Mouse (Mus musculus) limb, embryonic 12.5 days (tissue): Measurements from ENCODE around the gene Flrt1. TPM values are rescaled to one million over a fixed set of nuclear protein-coding genes. Genes with fewer than 3 reads are reported as not detected.

Experiments
- ATAC-seq: fragments of 200-750 bp; cut with Nextera tagmentation; 2 replicates; pipeline ENCODE4 v1.8.0; 2017; ENCODE audit warnings: low read depth, moderate TSS enrichment; ENCODE audit not compliant: insufficient number of reproducible peaks, insufficient read depth, low FRiP score, low TSS enrichment
- H3K27ac ChIP-seq: fragments of 300-500 bp; sonication (generic); 2 replicates; pipeline ENCODE4 v1.5.1; 2016; ENCODE audit warnings: mild to moderate bottlenecking, moderate library complexity
- H3K27me3 ChIP-seq: fragments of 300-500 bp; sonication (generic); 2 replicates; pipeline ENCODE4 v1.6.1; 2016; ENCODE audit warnings: mild to moderate bottlenecking, moderate library complexity
- H3K36me3 ChIP-seq: fragments of 300-500 bp; sonication (generic); 2 replicates; pipeline ENCODE4 v1.6.1; 2016; ENCODE audit warnings: mild to moderate bottlenecking, moderate library complexity
- H3K4me1 ChIP-seq: fragments of 300-500 bp; sonication (generic); replicated peaks from 2 replicates; pipeline ENCODE4 v1.6.1; 2016
- H3K4me2 ChIP-seq: fragments of 300-500 bp; sonication (generic); 2 replicates; pipeline ENCODE4 v1.6.1; 2016; ENCODE audit warnings: mild to moderate bottlenecking, moderate library complexity
- H3K4me3 ChIP-seq: fragments of 300-500 bp; sonication (generic); replicated peaks from 2 replicates; pipeline ENCODE4 v1.5.1; 2016; ENCODE audit warnings: mild to moderate bottlenecking
- H3K9ac ChIP-seq: fragments of 300-500 bp; sonication (generic); replicated peaks from 2 replicates; pipeline ENCODE4 v1.6.1; 2016; ENCODE audit warnings: mild to moderate bottlenecking, moderate library complexity
- H3K9me3 ChIP-seq: fragments of 300-500 bp; sonication (generic); 2 replicates; pipeline ENCODE4 v1.6.1; 2016; ENCODE audit warnings: mild to moderate bottlenecking, moderate library complexity
- WGBS: fragments of 180-500 bp; shearing (Covaris S2); methylation state at CpG from one replicate; pipeline ENCODE4 v1.1.7; 2016; 5-methylcytosine and 5-hydroxymethylcytosine counted together
- polyA plus RNA-seq: library from polyadenylated mRNA; unstranded; fragments of >200 nt; fragmentation: Nextera tagmentation; extraction: Ambion mirVana; gene quantifications from 2 replicates; pipeline ENCODE4 v1.2.1, GENCODE M21; 2016

Gene Flrt1
- polyA plus RNA-seq, 1 experiment from 2014 or later: 3.5 TPM

- H3K9me3 ChIP-seq: no peaks in the 10 kb centered on the region
- no peak overlapping the region for H3K9ac ChIP-seq
- H3K4me2 ChIP-seq: no peak overlapping the region
- ATAC-seq: no peak
- no peak overlapping the region for H3K27ac ChIP-seq
- H3K36me3 ChIP-seq: no peaks in the 10 kb centered on the region
- peaks cover 79% of the 10 kb centered on the region for H3K27me3 ChIP-seq
- peaks cover 35% of the 10 kb centered on the region for H3K4me1 ChIP-seq
- WGBS: 92% methylated on average over 10 of the region's 10 CpGs
- no peak overlapping the region for H3K4me3 ChIP-seq
Observed at GRCm38 (mm10) chr19:7102039-7102438, 3.5 kb downstream of the Flrt1 start.

- Histone ChIP-seq H3K9ac (no peak overlapping the region), H3K4me3 (no peak overlapping the region), H3K9me3 (no peaks in the 10 kb centered on the region), H3K27ac (no peak overlapping the region), H3K27me3 (peaks cover 81% of the 10 kb centered on the region), H3K4me1 (peaks cover 28% of the 10 kb centered on the region), H3K4me2 (no peak overlapping the region), H3K36me3 (peaks cover 7% of the 10 kb centered on the region; the same call in 1 of the 2 replicates)
- ATAC-seq: no peak
- WGBS: 35% methylated on average over 3 of the region's 3 CpGs
Observed at GRCm38 (mm10) chr19:7099620-7100155, 5.8 kb downstream of the Flrt1 start.

- Histone ChIP-seq H3K27me3 (peaks cover 70% of the 10 kb centered on the region), H3K9me3 (no peaks in the 10 kb centered on the region), H3K36me3 (peaks cover 7% of the 10 kb centered on the region; the same call in 1 of the 2 replicates), H3K4me2 (no peak overlapping the region), H3K4me3 (no peak overlapping the region), H3K27ac (no peak overlapping the region), H3K4me1 (peaks cover 49% of the 10 kb centered on the region), H3K9ac (no peak overlapping the region)
- no peak for ATAC-seq
- WGBS: 80% methylated on average over 5 of the region's 5 CpGs
Observed at GRCm38 (mm10) chr19:7092756-7093155, 12.8 kb downstream of the Flrt1 start.

GRCm38 (mm10) chr19:7091448-7092050, 14.0 kb downstream of the Flrt1 start:
- no peak overlapping the region for H3K4me2 ChIP-seq
- peaks cover 7% of the 10 kb centered on the region; the same call in 1 of the 2 replicates for H3K36me3 ChIP-seq
- no peak overlapping the region for H3K9ac ChIP-seq
- H3K4me1 ChIP-seq: peaks cover 52% of the 10 kb centered on the region
- 82% methylated on average over 10 of the region's 10 CpGs for WGBS
- ATAC-seq: no peak
- no peaks in the 10 kb centered on the region for H3K9me3 ChIP-seq
- no peak overlapping the region for H3K27ac ChIP-seq
- H3K27me3 ChIP-seq: peaks cover 65% of the 10 kb centered on the region
- no peak overlapping the region for H3K4me3 ChIP-seq

GRCm38 (mm10) chr19:7090369-7091064, 15.0 kb downstream of the Flrt1 start:
- Histone ChIP-seq H3K4me1 (peaks cover 49% of the 10 kb centered on the region), H3K27me3 (peaks cover 65% of the 10 kb centered on the region)

GRCm38 (mm10) chr19:7089842-7090251, 15.7 kb downstream of the Flrt1 start:
- H3K27ac ChIP-seq: no peak overlapping the region
- peaks cover 52% of the 10 kb centered on the region for H3K4me1 ChIP-seq

More at GRCm38 (mm10) chr19:7090369-7091064, 15.0 kb downstream of the Flrt1 start:
- Histone ChIP-seq H3K9ac (peak overlapping the region; percentile 35), H3K4me3 (no peak overlapping the region), H3K36me3 (peaks cover 2% of the 10 kb centered on the region; the same call in 1 of the 2 replicates), H3K27ac (no peak overlapping the region), H3K4me2 (no peak overlapping the region), H3K9me3 (no peaks in the 10 kb centered on the region)
- WGBS: 27% methylated on average over 10 of the region's 10 CpGs
- no peak for ATAC-seq

GRCm38 (mm10) chr19:7089050-7089449, 16.5 kb downstream of the Flrt1 start:
- no peak for ATAC-seq
- H3K9me3 ChIP-seq: no peaks in the 10 kb centered on the region
- H3K36me3 ChIP-seq: no peaks in the 10 kb centered on the region
- peaks cover 65% of the 10 kb centered on the region for H3K27me3 ChIP-seq
- no peak overlapping the region for H3K4me3 ChIP-seq
- H3K9ac ChIP-seq: no peak overlapping the region
- no peak overlapping the region for H3K27ac ChIP-seq
- peaks cover 50% of the 10 kb centered on the region for H3K4me1 ChIP-seq
- H3K4me2 ChIP-seq: no peak overlapping the region
- 74% methylated on average over 5 of the region's 5 CpGs for WGBS

More at GRCm38 (mm10) chr19:7089842-7090251, 15.7 kb downstream of the Flrt1 start:
- H3K4me3 ChIP-seq: no peak overlapping the region
- H3K4me2 ChIP-seq: no peak overlapping the region
- H3K27me3 ChIP-seq: peaks cover 65% of the 10 kb centered on the region
- WGBS: 49% methylated on average over 7 of the region's 7 CpGs
- no peaks in the 10 kb centered on the region for H3K9me3 ChIP-seq
- ATAC-seq: no peak
- H3K36me3 ChIP-seq: no peaks in the 10 kb centered on the region
- H3K9ac ChIP-seq: no peak overlapping the region; the same call in 1 of the 2 replicates

GRCm38 (mm10) chr19:7088558-7088957, 17.0 kb downstream of the Flrt1 start:
- H3K36me3 ChIP-seq: no peaks in the 10 kb centered on the region
- H3K4me1 ChIP-seq: peaks cover 49% of the 10 kb centered on the region
- H3K27me3 ChIP-seq: peaks cover 69% of the 10 kb centered on the region
- H3K9ac ChIP-seq: no peak overlapping the region
- no peak for ATAC-seq
- H3K4me3 ChIP-seq: no peak overlapping the region
- no peaks in the 10 kb centered on the region for H3K9me3 ChIP-seq
- H3K27ac ChIP-seq: no peak overlapping the region
- WGBS: 19% methylated on average over 9 of the region's 9 CpGs
- H3K4me2 ChIP-seq: no peak overlapping the region

- H3K27me3 ChIP-seq: peaks cover 69% of the 10 kb centered on the region
Observed at GRCm38 (mm10) chr19:7084734-7085133, 20.8 kb downstream of the Flrt1 start.

GRCm38 (mm10) chr19:7083035-7083794, 22.3 kb downstream of the Flrt1 start:
- Histone ChIP-seq H3K36me3 (no peaks in the 10 kb centered on the region), H3K4me2 (no peak overlapping the region), H3K9me3 (no peaks in the 10 kb centered on the region), H3K4me1 (peaks cover 37% of the 10 kb centered on the region), H3K4me3 (no peak overlapping the region), H3K27me3 (peaks cover 58% of the 10 kb centered on the region), H3K27ac (no peak overlapping the region), H3K9ac (no peak overlapping the region)
- 31% methylated on average over 14 of the region's 14 CpGs for WGBS
- no peak; the same call in 1 of the 2 replicates for ATAC-seq

More at GRCm38 (mm10) chr19:7084734-7085133, 20.8 kb downstream of the Flrt1 start:
- Histone ChIP-seq H3K9ac (no peak overlapping the region), H3K36me3 (no peaks in the 10 kb centered on the region), H3K27ac (no peak overlapping the region), H3K4me1 (peaks cover 38% of the 10 kb centered on the region), H3K9me3 (no peaks in the 10 kb centered on the region), H3K4me2 (no peak overlapping the region), H3K4me3 (no peak overlapping the region)
- ATAC-seq: no peak
- WGBS: 77% methylated on average over 15 of the region's 15 CpGs
